Comparison of ENCODE assay signal across 15 mouse cellular contexts in genomic region chr9:49679270-49679669, GRCm38 (mm10).
"Had no signal": no experiment of that assay in that cellular context is flagged by ENCODE, and none has a peak within 500 bp of the region (broad histone marks: within the 10 kb centered on the region; RNA-seq: fewer than 3 reads in every experiment).

No protein-coding gene starts in this region.

- H3K9me3 ChIP-seq: liver, embryonic 15.5 days; stomach, embryonic 15.5 days had no signal

- H3K27me3 ChIP-seq: liver, embryonic 15.5 days; megakaryocyte, embryonic 14.5 days; stomach, embryonic 15.5 days had no signal

- ATAC-seq: lung, postnatal 0 days; midbrain, embryonic 16.5 days had no signal

- H3K9ac ChIP-seq: liver, embryonic 15.5 days; stomach, embryonic 15.5 days had no signal

- H3K4me1 ChIP-seq: liver, embryonic 15.5 days; megakaryocyte, embryonic 14.5 days; stomach, embryonic 15.5 days had no signal

- H3K4me2 ChIP-seq: liver, embryonic 11.5 days; liver, embryonic 15.5 days; midbrain, embryonic 11.5 days; stomach, embryonic 15.5 days had no signal

- DNase-seq: kidney, adult 11 months; kidney, adult 9 months; kidney, postnatal 10 days; left cerebral cortex, postnatal 4 days; lung, adult 2 months; thymus, adult 2 months; thymus, postnatal 25 days had no signal

- H3K36me3 ChIP-seq: liver, embryonic 15.5 days; stomach, embryonic 15.5 days had no signal

- H3K27ac ChIP-seq: liver, embryonic 15.5 days; macrophage; stomach, embryonic 15.5 days had no signal

- H3K4me3 ChIP-seq: liver, embryonic 15.5 days; megakaryocyte, embryonic 14.5 days; stomach, embryonic 15.5 days had no signal
